Mouse (Mus musculus) CH12.LX (cell line): ENCODE measurements around the gene Rnf169.

Experiments
- CTCF ChIP-seq, 2 experiments: IDR thresholded peaks in 1 of 2; conservative IDR thresholded peaks in 1 of 2; 2 replicates each; pipeline ENCODE4 v1.5.1; 2011 to 2012; ENCODE audit warnings: low read depth in 2 of 2, low read length in 2 of 2, improper control_type of control experiment in 1 of 2, inconsistent platforms in 1 of 2, mild to moderate bottlenecking in 1 of 2, moderate library complexity in 1 of 2
- E2F4 ChIP-seq: IDR thresholded peaks from 2 replicates; pipeline ENCODE4 v1.6.1; 2011; ENCODE audit warnings: low read depth, low read length, improper control_type of control experiment; ENCODE audit not compliant: insufficient replicate concordance
- ETS1 ChIP-seq: conservative IDR thresholded peaks from 2 replicates; pipeline ENCODE4 v1.6.1; 2012; ENCODE audit warnings: low read depth, mild to moderate bottlenecking, inconsistent platforms, low read length, improper control_type of control experiment, moderate library complexity
- HCFC1 ChIP-seq: IDR thresholded peaks from 2 replicates; pipeline ENCODE4 v1.6.1; 2012; ENCODE audit warnings: low read depth, mild to moderate bottlenecking, inconsistent platforms, low read length, improper control_type of control experiment
- MAX ChIP-seq: IDR thresholded peaks from 2 replicates; pipeline ENCODE4 v1.6.1; 2011; ENCODE audit warnings: low read length, improper control_type of control experiment
- MYC ChIP-seq: IDR thresholded peaks from 2 replicates; pipeline ENCODE4 v1.6.1; 2011; ENCODE audit warnings: low read depth, mild to moderate bottlenecking, improper control_type of control experiment, low read length
- SIN3A ChIP-seq: IDR thresholded peaks from 2 replicates; pipeline ENCODE4 v1.6.1; 2012; ENCODE audit warnings: low read length, improper control_type of control experiment, inconsistent platforms
- ZC3H11A ChIP-seq: IDR thresholded peaks from 2 replicates; pipeline ENCODE4 v1.6.1; 2012; ENCODE audit warnings: low read depth, mild to moderate bottlenecking, inconsistent platforms, low read length, improper control_type of control experiment
- ZNF384 ChIP-seq: IDR thresholded peaks from 2 replicates; pipeline ENCODE4 v1.6.1; 2012; ENCODE audit warnings: low read depth, low read length, improper control_type of control experiment, inconsistent platforms

- TF ChIP-seq ZNF384 = no peak
- no peak for TF ChIP-seq CTCF (conservative IDR thresholded peaks at IDR 0.05 in 1 of 2, IDR thresholded peaks at IDR 0.05 in 1 of 2; ENCODE audit: low read depth in 2 of 2, low read length in 2 of 2)
- no peak for TF ChIP-seq HCFC1
- no peak for TF ChIP-seq ETS1
- no peak for TF ChIP-seq ZC3H11A
- TF ChIP-seq MYC = no peak
- TF ChIP-seq E2F4 = no peak
- TF ChIP-seq SIN3A = no peak
- no peak for TF ChIP-seq MAX
Observed at GRCm38 (mm10) chr7:99974208-99974970, 5.9 kb downstream of the Rnf169 start.
